Mouse (Mus musculus) lung, postnatal 0 days (tissue): ENCODE data around the gene Zfp69. TPM values are rescaled to one million over a fixed set of nuclear protein-coding genes. Genes with fewer than 3 reads are reported as not detected.

Source experiments
- ATAC-seq: fragments of 200-750 bp; cut with Nextera tagmentation; 2 replicates; pipeline ENCODE4 v1.8.0; 2017; ENCODE audit warnings: moderate library complexity
- DNase-seq: peaks from one replicate; pipeline ENCODE4 v3.0.0-alpha.2; 2016; ENCODE audit warnings: low spot score
- H3K27ac ChIP-seq: fragments of 300-500 bp; sonication (generic); 2 replicates; pipeline ENCODE4 v1.5.1; 2014; ENCODE audit warnings: antibody characterized with exemption, mild to moderate bottlenecking, low read length, mixed read lengths
- H3K27me3 ChIP-seq: fragments of 300-500 bp; sonication (generic); replicated peaks from 2 replicates; pipeline ENCODE4 v1.6.1; 2014; ENCODE audit warnings: low read length, mixed read lengths; ENCODE audit not compliant: insufficient read depth
- H3K36me3 ChIP-seq: fragments of 300-500 bp; sonication (generic); 2 replicates; pipeline ENCODE4 v1.6.1; 2014; ENCODE audit warnings: low read length, mixed read lengths; ENCODE audit not compliant: insufficient read depth
- H3K4me1 ChIP-seq: fragments of 300-500 bp; sonication (generic); 2 replicates; pipeline ENCODE4 v1.6.1; 2014; ENCODE audit warnings: antibody characterized with exemption, low read depth, low read length, mixed read lengths; ENCODE audit not compliant: insufficient read depth
- H3K4me2 ChIP-seq: fragments of 300-500 bp; sonication (generic); replicated peaks from 2 replicates; pipeline ENCODE4 v1.6.1; 2014; ENCODE audit warnings: low read depth, mild to moderate bottlenecking, low read length, moderate library complexity, mixed read lengths
- H3K4me3 ChIP-seq: fragments of 300-500 bp; sonication (generic); 2 replicates; pipeline ENCODE4 v1.5.1; 2014; ENCODE audit warnings: low read depth, low read length
- H3K9ac ChIP-seq: fragments of 300-500 bp; sonication (generic); replicated peaks from 2 replicates; pipeline ENCODE4 v1.6.1; 2014; ENCODE audit warnings: low read depth, mild to moderate bottlenecking
- H3K9me3 ChIP-seq: fragments of 300-500 bp; sonication (generic); 2 replicates; pipeline ENCODE4 v1.6.1; 2016; ENCODE audit warnings: low read length, mixed read lengths
- CTCF ChIP-seq: IDR thresholded peaks from 2 replicates; pipeline ENCODE4 v1.5.1; 2016; ENCODE audit warnings: antibody characterized with exemption, mild to moderate bottlenecking
- EP300 ChIP-seq: IDR thresholded peaks from 2 replicates; pipeline ENCODE4 v1.6.1; 2016; ENCODE audit warnings: antibody characterized with exemption, mild to moderate bottlenecking, control low read depth
- WGBS: fragments of 180-500 bp; shearing (Covaris S2); extraction: QIAGEN DNeasy Blood & Tissue Kit; methylation state at CpG from one replicate; pipeline ENCODE4 v1.1.7; 2014; 5-methylcytosine and 5-hydroxymethylcytosine counted together
- polyA plus RNA-seq: library from polyadenylated mRNA; unstranded; fragments of >200 nt; fragmentation: Nextera tagmentation; extraction: Ambion mirVana; gene quantifications from 2 replicates; pipeline ENCODE4 v1.2.1, GENCODE M21; 2015

Zfp69 gene
- polyA plus RNA-seq, 1 experiment from 2014 or later, result 6.7 TPM

DNA sequence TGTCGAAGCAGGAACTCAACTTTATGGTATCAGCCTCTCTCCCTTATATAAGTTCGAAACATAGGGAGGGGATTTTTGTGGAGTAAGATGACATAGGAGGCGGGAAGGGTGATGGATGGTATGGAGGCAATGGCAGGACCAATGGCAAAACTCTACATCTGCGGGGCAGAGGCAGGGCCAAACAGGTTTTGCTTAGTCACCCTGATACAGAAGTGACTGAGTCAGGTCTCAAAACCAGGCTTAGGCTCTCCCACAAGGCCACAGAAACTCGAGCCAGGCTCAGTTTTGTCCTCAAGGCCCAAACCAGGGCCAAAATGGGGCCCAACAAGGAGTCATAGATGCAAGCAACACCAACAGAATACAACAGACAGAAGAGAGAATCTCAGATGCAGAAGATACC lies 45.9 kb downstream of the Zfp69 start:
- Histone ChIP-seq H3K4me2 (no peak overlapping the region), H3K9me3 (no peaks in the 10 kb centered on the region), H3K4me3 (no peak overlapping the region), H3K27me3 (no peaks in the 10 kb centered on the region), H3K27ac (no peak overlapping the region), H3K9ac (no peak overlapping the region), H3K4me1 (no peaks in the 10 kb centered on the region), H3K36me3 (no peaks in the 10 kb centered on the region)
- WGBS, result 73% methylated on average over 5 of the region's 5 CpGs
- no peak for TF ChIP-seq EP300
- TF ChIP-seq CTCF, result no peak
- ATAC-seq, result no peak
- DNase-seq, result no peak

DNA sequence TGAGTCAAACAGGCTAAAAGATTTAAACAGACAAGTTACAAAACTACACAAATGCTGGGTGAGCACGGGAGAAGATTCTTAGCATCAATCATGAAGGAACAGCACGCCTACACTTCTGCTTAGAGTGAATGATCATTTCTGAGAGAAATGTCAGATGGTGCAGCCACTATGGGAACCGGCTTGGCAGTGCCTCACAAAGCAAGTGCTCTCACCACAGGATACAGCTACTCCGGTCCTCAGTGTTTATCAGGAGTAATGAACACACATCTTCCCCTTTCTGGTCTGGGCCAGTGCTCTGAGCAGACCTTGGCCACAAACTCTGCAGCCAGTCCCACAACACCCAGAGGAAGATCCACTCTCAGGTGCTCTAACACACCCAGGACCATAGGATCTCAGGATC lies 47.0 kb downstream of the Zfp69 start:
- no peak for TF ChIP-seq EP300
- TF ChIP-seq CTCF, result no peak
- Histone ChIP-seq H3K4me2 (no peak overlapping the region), H3K36me3 (no peaks in the 10 kb centered on the region), H3K27me3 (no peaks in the 10 kb centered on the region), H3K9ac (no peak overlapping the region), H3K9me3 (no peaks in the 10 kb centered on the region), H3K4me3 (no peak overlapping the region), H3K4me1 (no peaks in the 10 kb centered on the region), H3K27ac (no peak overlapping the region)
- no peak for DNase-seq
- ATAC-seq, result no peak
- WGBS, result 30% methylated on average over 4 of the region's 4 CpGs

DNA sequence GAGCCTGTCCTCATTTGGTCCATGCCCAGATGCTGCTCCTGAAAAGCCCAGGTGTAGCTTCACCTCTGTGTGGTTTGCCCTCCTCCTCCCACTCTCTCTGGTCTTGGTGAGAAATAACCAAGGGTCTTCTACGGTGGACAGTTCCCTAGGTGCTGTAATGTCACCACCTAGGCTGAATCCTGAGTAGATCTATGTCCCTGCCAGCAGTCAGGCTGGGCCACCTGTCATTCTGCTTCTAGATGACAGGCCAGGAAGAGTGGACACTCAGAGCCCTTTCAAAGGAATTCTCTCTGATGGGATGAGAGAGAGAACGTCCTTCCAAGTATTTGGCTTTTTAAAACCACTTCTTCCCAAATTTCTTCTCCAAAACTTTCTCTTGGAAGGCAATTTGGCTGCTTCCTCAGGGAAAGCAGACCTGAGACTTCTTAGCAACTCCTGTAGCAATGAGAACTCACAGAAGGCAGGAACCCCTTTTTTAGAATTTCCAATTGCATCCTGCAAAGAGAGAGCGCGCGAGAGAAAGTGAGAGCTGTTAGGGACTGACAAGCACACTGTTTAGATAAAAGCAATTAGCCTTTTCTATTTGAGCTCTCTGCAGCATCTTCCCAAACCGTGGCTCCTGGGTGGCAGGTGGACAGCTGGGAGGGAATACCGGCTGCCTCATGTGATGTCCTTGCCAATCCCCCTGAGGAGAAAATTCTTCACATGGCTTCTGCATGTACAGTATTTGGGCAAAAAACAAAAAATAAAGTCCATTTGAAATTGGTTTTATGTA lies 55.5 kb downstream of the Zfp69 start:
- no peak overlapping the region for H3K4me2 ChIP-seq
- no peaks in the 10 kb centered on the region for H3K9me3 ChIP-seq
- no peak overlapping the region for H3K4me3 ChIP-seq
- DNase-seq, result no peak
- no peak for ATAC-seq
- no peak overlapping the region for H3K9ac ChIP-seq
- H3K36me3 ChIP-seq, result no peaks in the 10 kb centered on the region
- TF ChIP-seq EP300 (no peak), CTCF (no peak)
- H3K27me3 ChIP-seq, result no peaks in the 10 kb centered on the region
- H3K4me1 ChIP-seq, result no peaks in the 10 kb centered on the region
- no peak overlapping the region for H3K27ac ChIP-seq
- 61% methylated on average over 7 of the region's 7 CpGs for WGBS

DNA sequence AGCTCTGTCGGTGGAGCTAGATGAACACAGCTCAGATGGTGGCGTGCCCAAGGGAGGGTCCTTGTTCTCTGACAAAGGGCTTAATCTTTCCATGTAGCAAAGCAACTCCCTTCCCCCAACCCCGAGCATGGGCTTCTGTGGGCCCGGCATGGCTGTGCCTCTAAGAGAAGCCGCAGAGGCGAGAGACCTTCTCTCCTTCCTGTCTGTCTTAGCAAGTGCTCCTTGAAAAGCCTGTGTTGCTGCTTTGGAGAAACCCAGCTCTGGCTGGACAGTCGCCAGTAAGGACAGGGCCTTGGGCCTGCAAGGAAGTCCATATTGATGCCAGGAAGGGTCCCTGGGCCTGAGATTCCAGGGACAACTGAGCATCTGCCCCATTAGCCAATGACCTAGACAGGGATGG lies 56.3 kb downstream of the Zfp69 start:
- Histone ChIP-seq H3K4me2 (no peak overlapping the region), H3K27ac (no peak overlapping the region), H3K9ac (no peak overlapping the region), H3K9me3 (no peaks in the 10 kb centered on the region), H3K4me1 (no peaks in the 10 kb centered on the region), H3K36me3 (no peaks in the 10 kb centered on the region), H3K27me3 (no peaks in the 10 kb centered on the region), H3K4me3 (no peak overlapping the region)
- WGBS, result 57% methylated on average over 7 of the region's 7 CpGs
- no peak for TF ChIP-seq EP300
- no peak for TF ChIP-seq CTCF
- no peak for ATAC-seq
- DNase-seq, result no peak

DNA sequence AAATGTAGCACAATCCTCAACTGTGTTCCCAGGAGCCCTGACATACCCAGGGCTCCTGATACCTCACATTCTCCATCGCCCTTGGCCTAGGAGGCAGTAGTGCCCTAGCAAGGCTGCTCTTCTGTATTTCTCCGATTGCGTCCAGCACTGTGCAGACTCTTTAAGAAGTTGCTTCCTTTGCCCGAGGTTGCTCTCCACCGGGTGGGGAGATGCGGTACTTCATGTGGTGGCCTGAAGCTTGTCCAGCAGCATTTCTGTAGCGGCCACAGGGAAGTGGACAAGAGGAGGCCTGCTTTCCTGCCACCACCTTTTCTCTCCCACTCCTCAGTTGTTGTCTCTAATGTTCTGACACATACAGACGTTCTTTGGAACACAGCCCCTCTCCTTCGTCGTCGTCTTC lies 56.9 kb downstream of the Zfp69 start:
- ATAC-seq (no peak), DNase-seq (no peak)
- no peaks in the 10 kb centered on the region for H3K4me1 ChIP-seq
- WGBS, result 66% methylated on average over 11 of the region's 11 CpGs
- no peaks in the 10 kb centered on the region for H3K9me3 ChIP-seq
- H3K4me2 ChIP-seq, result no peak overlapping the region
- TF ChIP-seq EP300 (no peak), CTCF (peak; percentile 7; the same call in 1 of the 2 replicates)
- no peaks in the 10 kb centered on the region for H3K36me3 ChIP-seq
- H3K9ac ChIP-seq, result no peak overlapping the region
- no peak overlapping the region for H3K27ac ChIP-seq
- H3K27me3 ChIP-seq, result no peaks in the 10 kb centered on the region
- no peak overlapping the region for H3K4me3 ChIP-seq

DNA sequence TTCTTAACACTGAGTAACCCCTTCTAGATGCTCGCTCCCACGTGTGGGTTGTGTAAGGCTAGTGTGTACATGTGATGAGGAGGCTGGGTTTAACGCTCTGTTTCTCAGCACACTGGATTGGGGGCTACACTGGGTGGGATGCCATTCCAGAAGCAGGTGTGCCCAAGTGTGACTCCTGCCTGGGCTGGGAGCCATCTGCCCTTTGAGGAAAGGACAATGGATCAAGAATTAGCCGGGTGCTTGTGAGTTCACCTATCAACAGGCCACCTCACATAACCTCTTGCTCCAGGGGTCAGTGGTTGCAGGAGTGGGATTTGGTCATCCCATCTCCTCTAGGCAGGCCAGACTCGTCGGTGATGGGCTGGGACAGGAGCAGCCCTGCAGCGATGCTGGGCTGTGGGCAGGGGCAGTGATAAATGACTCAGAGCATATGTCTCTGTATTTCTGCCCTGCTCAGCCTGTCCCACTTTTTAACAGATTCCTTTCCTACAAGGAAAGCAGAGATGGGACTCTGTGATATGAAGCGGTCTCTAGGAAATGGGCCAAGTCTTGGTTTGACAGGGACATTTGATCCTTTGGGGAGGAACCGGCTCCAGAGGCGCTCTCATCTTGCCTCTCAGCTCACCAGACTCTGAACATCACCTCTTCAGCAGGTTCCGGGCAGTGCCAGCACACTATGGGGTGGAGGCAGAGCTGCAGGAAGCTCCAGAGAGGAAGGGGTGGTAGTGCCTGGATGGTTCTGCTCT lies 57.7 kb downstream of the Zfp69 start:
- Histone ChIP-seq H3K4me1 (no peaks in the 10 kb centered on the region), H3K9ac (no peak overlapping the region), H3K36me3 (no peaks in the 10 kb centered on the region), H3K4me3 (no peak overlapping the region), H3K9me3 (no peaks in the 10 kb centered on the region), H3K4me2 (no peak overlapping the region), H3K27ac (no peak overlapping the region), H3K27me3 (no peaks in the 10 kb centered on the region)
- ATAC-seq (no peak), DNase-seq (no peak)
- TF ChIP-seq CTCF (no peak), EP300 (no peak)
- 46% methylated on average over 11 of the region's 11 CpGs for WGBS
